Mouse (Mus musculus) gastrocnemius, adult 18-20 months (tissue): ENCODE results near the gene Psma5. TPM values are rescaled to one million over a fixed set of nuclear protein-coding genes. Genes with fewer than 3 reads are reported as not detected.
A peak's percentile ranks its signal among the peaks of the same experiment; 100 is the strongest.

Experiments
- DNase-seq: peaks from one replicate; pipeline ENCODE4 v3.0.0; 2021; ENCODE audit warnings: low spot score
- total RNA-seq, 2 experiments: library from RNA; stranded (reverse); gene quantifications; 2 replicates each; pipeline ENCODE4 v1.2.3; 2021

The Psma5 gene
- total RNA-seq, 2 experiments from 2014 or later: 50.6 to 56.2 TPM

DNA sequence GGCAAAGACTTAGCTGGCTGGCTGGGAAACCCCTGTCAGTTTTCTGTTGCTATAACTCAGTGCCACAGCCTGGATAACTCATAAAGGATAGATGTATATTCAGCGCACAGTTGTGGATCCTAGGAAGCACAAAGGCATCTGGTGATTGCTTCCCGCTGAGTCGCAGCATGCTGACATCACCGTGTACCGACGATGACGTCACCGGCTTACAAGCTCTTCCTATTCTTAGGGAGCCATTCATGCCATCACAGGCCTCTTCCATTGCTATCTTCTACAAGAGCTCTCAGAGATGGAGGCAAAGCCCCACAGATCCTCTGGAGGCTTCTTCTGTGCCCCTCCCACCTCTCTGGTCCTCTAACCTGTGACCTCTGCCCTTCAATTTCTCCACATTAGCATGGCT lies 47.0 kb downstream of the Psma5 start:
- no peak for DNase-seq

DNA sequence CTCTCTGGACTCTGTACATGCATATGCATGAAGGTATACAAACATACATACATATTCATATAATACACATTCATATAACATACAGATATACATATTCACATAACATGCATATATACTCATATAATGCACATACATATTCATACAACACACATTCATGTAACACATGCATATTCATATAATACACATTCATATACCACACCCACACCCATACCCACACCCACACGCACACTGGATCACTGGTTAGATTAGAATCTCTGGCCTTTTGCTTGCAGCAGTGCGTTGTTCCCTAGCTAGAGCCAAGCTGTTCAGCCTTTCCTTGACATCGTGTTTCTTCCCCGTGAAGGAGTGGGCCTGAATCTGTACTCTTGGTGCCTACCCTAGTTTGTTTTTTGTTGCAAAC lies 48.0 kb downstream of the Psma5 start:
- no peak for DNase-seq

DNA sequence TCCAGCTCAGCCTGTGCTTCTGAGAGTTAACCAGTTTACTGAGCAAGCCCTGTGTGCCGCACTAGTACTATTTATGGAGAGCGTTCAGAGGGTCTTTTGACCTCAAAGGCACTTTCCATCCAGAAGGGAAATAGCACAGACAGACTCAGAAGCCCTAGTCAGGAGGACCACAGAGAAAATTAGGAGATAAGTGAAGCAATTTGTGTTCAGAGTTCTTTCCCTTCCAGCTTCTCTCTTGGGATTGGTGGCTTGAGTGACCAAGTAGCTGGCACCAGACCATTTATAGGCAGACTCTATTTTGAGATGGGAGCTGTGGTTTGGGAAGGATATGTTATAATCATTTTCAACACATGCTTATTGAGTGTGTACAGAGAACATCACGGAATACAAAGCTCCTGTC lies 49.7 kb downstream of the Psma5 start:
- DNase-seq: no peak

DNA sequence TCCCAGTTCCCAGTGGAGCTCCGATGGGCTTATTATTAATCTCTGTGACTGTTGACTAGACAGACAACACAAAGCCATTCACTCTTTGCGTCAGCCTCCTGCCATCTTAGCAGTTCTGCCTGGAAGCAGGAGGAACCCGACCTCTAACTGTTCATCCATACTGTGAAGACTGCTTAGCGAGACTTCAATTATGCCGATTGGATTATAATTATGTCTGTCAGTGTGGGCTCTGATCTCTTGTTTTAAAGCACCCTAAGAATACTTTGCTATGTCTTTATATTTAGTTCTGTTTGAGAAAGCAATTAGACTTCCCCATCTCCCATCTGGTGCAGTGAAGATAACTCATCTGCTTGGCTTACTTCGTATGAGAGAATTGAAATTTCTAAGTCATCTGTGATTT lies 50.8 kb downstream of the Psma5 start:
- DNase-seq: no peak

DNA sequence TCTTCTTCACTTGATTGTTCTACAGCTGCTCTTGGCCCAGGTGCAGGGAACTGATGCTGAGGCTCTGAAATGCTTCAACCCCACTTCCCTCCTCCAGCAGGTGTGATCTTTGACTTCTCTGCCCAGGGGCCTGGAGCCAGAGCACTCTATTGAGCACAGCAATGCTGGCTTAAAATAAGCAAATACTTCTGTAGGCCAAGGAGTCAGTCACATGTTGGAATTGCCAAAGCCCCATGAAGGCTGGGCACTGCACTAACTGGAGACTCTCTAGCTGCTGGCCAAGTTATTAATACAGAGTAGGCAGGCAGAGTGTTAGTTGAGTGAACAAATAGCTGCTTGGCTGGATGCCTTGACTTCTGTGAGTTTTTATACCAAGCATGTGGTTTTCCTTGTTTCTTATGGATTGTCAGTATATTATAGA lies 54.2 kb downstream of the Psma5 start:
- peak; percentile 59 for DNase-seq

DNA sequence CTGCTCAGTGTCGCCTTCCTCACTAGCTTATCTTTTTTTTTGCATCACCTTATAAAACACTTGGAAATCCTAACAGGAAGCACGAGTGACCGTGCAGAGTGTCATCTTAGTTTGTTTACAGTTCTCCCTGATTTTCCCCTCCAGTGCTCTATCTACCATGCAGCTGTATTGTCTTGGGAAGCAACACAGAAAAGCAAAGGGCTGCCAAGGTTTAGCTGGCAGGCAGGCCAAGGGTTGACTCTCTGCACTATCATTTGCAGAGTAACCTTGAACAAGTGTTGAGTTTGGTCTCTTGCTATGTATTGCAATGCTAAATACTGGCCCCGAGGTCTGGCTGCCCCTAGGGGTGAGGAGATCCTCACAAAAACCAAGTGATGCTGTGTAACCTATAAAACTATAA lies 55.0 kb downstream of the Psma5 start:
- no peak for DNase-seq

DNA sequence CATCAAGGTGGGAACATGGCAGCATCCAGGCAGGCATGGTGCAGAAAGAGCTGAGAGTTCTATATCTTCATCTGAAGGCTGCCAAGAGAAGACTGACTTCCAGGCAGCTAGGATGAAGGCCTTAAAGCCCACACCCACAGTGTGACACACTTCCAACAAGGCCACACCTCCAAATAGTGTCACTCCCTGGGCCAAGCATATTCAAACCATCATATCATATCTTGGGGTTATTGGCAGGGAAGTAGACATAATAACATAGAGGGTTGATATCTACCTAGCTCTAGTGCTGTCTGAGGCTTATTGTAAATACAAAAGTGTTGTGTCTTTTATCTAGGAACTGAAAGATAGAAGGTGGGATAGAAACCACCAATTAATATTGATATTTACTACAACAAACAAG lies 55.7 kb downstream of the Psma5 start:
- no peak for DNase-seq

DNA sequence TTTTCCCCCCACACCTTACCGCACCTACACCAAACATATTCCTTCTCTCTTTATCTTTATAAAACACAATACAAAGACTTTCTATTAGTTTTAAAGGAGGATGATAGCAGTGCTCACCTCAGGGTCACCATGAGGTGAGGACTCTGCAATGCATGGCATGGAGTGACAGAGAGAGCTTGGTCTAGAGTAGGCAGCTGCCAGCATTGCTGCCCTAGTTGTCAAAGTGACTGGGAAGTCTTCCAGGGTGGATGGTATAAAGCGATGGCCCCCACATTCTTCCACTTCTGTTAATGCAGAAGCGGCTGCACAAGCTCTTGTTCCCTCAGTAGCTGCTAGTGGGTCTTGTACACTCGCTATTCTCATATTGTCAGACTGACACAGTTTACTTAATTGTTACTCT lies 56.4 kb downstream of the Psma5 start:
- no peak for DNase-seq

DNA sequence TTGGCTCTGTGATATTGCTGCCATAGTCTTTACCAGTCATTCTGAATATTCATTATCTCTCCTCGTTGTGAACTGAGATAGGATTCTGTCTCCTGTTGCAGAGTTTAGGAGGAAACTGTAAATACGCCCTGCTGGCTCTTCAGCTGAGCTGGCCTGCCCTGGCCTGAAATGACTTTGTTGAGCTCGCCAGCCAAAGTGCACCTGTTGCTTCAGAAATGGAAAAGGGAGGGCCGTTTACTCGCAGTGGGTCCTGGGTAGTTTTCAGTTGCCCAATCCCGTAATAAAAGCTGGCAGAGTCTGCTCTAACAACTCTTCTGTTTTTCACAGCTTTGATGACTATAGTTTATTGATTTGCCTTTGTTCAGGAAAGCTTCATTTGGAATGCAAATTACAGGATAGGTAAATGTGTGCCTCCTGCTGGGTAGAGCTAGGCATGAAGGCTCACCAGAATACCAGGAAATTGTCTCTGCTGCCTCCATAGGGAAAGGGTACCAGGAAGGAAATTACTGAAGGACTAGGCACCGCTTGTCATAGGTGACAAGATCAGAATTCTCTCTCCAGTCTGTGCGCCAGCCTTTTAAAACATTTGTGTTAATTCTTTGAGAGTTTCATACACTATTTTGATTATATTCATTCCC lies 57.4 kb downstream of the Psma5 start:
- DNase-seq: peak; percentile 72

DNA sequence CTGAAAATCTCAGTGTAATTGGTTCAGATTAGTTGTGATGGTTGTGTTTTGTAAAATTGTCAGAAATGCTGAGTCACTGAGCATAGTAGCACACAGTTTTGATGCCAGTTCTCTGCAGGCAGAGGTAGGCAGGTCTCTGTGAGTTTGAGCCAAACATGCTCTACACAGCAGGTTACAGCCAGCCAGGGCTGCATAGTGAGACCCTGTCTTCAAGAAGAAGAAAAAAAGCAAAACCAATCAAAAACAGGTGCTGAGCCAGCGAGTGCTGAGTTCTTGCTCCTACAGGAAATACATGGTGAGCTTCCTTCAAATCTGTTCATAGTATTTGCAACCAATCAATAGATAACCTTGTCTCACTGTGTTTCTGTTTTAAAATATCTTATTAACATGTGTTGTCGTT lies 61.8 kb downstream of the Psma5 start:
- DNase-seq: no peak

DNA sequence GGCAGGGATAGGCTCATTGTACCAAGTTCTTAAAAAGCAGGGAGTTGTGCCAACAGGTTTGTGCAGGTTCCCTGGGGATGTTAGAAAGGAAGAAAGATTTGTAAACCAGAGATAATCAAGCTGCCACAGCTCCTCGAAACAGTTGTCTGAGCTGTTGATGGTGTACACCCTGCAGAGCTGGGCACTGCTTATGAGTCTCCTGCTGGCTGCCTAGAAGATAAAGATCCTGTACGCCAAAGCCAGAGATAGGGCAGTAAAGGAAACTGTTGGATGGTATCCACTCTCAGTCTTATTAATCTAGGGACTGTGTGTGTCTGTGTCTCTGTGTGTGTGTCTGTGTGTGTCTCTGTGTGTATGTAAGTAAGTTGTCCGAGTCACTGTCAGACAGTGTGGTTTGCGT lies 64.9 kb downstream of the Psma5 start:
- DNase-seq: no peak

DNA sequence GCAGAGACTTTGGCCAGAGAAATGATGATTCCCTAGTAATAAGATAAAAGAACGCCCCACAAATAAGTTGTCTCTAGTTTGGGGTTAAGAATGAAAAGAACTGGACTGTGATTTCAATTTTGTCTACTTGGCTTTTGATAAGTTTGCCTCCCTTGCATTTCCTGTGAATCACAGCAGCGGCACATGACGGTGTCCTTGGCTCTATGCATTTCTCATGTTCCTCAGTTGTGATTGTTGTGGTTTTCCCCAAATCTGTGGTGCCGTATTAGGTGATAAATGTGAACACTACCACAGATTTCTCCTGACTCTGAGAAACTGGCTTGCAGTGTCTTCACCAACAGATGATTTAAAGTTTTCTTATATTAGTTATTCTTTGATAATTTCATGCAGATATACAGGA lies 65.4 kb downstream of the Psma5 start:
- no peak for DNase-seq

DNA sequence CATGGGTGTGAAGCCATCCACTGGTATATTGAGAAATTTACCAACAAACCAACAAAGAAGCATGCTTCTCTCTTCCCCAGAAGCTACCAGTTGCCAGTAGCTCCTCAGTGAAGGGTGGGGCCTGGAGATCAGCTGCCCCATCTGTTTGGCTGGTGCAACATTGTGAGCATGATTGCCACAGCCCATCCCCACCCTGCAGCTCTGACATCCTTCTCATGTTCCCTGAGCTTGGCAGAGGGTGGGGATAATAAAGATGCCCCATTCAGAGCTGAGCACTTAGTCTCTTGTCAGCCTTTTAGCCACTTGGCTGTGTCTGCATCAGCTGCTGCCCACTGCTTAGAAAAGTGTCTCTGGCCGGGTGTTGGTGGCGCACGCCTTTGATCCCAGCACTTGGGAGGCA lies 66.2 kb downstream of the Psma5 start:
- peak; percentile 83 for DNase-seq

DNA sequence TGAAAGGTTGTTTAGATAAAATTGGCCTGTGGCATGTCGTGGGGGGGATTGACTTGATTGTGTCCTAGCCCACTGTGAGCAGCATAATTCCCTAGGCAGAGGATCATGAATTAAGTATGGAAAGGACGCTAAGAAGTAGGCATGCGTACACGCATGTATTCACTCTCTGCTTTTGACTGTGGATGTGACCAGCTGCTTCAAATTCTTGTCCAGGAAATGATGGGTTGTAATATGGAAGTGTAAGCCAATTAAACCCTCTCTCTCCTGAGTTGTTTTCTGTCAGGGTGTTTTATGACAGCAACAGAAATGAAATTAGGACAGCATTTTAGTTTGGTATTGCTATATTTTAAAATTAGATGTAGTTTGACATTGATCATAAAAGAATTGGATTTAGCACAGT lies 68.1 kb downstream of the Psma5 start:
- no peak for DNase-seq

DNA sequence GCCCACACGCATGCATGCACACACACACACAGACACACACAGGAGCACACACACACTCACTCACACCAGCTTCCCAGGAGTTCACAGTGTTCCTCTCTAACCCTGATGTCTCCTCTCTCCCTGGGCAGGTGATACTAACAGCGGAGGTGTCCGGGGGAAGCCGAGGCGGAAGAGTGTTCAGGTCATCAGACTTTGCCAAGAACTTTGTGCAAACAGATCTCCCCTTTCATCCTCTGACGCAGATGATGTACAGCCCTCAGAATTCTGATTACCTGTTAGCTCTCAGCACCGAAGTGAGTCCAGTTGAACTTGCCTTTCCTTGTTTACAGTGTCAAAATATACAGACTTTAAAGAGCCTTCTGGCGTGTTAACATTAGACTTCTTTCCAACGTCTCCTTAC lies 68.8 kb downstream of the Psma5 start:
- peak; percentile 60 for DNase-seq

DNA sequence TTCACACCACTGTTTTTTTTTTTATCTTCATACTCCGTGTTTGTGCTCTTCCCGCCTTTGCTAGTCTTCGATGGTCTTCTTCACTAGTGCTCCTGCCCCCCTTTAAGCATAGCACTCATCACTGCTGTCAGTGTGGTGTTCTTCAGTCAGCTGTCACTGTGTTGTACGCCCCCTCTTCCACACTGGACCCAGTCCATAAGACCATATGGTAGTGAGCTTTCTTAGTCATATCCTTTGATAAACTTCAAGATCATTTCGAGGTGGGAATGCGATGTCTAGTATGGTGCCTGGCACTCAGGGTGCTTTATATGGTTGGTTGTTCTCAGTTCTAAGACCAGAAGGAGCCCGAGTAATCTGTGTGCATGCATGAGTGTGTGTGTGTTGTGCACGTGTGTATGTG lies 70.5 kb downstream of the Psma5 start:
- DNase-seq: no peak

DNA sequence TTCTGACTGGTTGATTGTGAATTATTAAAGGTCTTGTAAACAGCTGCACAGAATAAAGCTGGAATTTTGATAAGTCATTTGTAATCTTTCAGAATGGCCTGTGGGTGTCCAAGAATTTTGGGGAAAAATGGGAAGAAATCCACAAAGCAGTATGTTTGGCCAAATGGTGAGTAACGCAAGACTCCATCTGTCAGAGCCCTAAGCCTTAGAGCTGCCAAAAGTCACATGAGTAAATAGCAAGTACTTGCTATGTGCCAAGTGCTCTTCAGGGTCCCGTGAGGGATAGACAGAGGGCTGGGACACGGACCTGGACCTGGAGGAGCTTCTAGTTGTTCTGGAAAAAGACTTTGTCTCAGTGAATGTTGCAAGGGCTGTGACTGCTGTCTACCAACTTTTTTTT lies 71.2 kb downstream of the Psma5 start:
- peak; percentile 58 for DNase-seq

DNA sequence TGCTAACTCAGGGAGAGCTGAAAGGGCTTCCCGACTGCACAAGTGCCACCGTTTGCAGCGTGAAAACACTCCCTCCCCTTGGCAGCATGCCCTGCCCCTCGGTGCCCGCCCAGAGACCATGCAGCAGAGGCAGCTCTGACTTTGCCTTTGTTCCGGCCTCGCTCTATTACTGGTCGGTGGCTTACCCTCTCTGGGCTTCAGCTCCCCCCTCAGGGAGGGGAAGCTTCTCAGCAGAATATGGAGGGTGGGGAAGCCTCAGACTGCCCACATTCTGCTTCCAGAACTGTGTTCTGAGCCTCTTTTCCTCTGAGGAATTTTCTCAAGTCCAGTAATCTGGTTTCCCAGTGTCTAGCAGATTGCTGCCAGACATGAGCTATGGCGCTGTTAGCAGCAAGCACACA lies 71.7 kb downstream of the Psma5 start:
- DNase-seq: peak; percentile 40

Other genes starting within 250 kb of the Psma5 start
- gene Gstm1, start 239.0 kb upstream of the Psma5 start, total RNA-seq: 100 to 1,000 TPM; 201 to 229 TPM
- 10 to 100 TPM; 11.8 to 15.8 TPM for gene Gstm4, start 212.0 kb upstream of the Psma5 start, total RNA-seq
- 1 to 10 TPM; 3.6 TPM for gene Ampd2, start 170.3 kb upstream of the Psma5 start, total RNA-seq
- under 1 TPM; 0.45 to 0.94 TPM for gene Gnat2, start 164.1 kb upstream of the Psma5 start, total RNA-seq
- gene Gnai3, start 110.8 kb upstream of the Psma5 start, total RNA-seq: 10 to 100 TPM; 10.2 to 14.7 TPM
- gene Gpr61, start 102.0 kb upstream of the Psma5 start, total RNA-seq: not detected
- 10 to 100 TPM; 23.9 to 26.3 TPM for gene Amigo1, start 70.6 kb upstream of the Psma5 start, total RNA-seq
- 1 to 10 TPM; 3.0 to 3.2 TPM for gene Cyb561d1, start 55.7 kb upstream of the Psma5 start, total RNA-seq
- 1 to 10 TPM; 5.9 to 6.2 TPM for gene Atxn7l2, start 46.0 kb upstream of the Psma5 start, total RNA-seq
- 100 to 1,000 TPM; 213 to 250 TPM for gene Sypl2, start 30.3 kb upstream of the Psma5 start, total RNA-seq
- 10 to 100 TPM; 41.8 to 46.3 TPM for gene Sort1, start 27.2 kb downstream of the Psma5 start, total RNA-seq
- not detected for gene Mybphl, start 108.0 kb downstream of the Psma5 start, total RNA-seq
- not detected for gene Psrc1, start 126.9 kb downstream of the Psma5 start, total RNA-seq
- 10 to 100 TPM; 10.0 to 11.6 TPM for gene Celsr2, start 158.6 kb downstream of the Psma5 start, total RNA-seq
- 100 to 1,000 TPM; 118 to 122 TPM for gene Sars, start 188.3 kb downstream of the Psma5 start, total RNA-seq